Mouse (Mus musculus): Measurements from ENCODE around the gene Retreg3. TPM values are rescaled to one million over a fixed set of nuclear protein-coding genes. Genes with fewer than 3 reads are reported as not detected.
"Not testable (repeated sequence)": the region's sequence is repeated elsewhere in the genome, so short reads cannot be mapped to it uniquely, and the experiment has no call there.

Retreg3 gene
- polyA plus RNA-seq, 1 experiment from 2014 or later = 19.2 TPM

DNA sequence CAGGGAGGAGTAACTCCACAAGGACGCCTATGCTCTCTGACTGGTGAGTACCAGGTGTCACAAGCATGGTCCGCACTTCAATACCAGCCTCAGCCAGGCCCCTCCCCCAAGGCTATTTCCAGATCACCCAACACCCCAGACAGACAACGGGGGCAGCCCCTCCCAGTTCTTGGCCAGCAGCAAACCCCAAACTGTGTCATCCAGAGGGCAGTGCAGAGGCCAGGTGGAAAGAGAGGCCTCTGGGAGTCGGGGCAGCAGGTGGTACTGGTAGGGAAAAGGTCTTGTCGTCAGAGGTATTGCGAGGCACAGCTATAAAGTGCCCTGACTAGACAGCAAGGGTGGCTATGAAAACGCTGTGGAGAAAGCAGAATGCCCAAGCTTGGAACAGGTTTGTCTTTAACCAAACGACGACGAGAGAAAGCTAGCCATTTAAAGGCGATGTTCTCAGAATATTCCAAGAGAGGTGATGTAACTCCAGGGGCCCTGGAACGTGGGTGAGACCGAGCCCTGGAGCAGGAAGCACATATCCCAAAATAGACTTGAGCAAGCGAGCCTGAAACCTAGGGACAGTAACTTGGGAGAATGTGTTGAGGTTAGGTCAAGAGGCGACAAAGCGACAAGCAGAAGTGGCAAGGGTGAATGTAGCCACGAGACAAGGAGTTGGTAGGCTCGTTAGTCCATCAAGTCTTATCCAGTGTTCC is 10.5 kb upstream of the Retreg3 start:
- Histone ChIP-seq H3K4me3 (no peak overlapping the region), H3K27ac (no peak overlapping the region), H3K27me3 (no peaks in the 10 kb centered on the region), H3K9me3 (peaks cover 9% of the 10 kb centered on the region; the same call in 1 of the 2 replicates), H3K9ac (no peak overlapping the region), H3K36me3 (peaks cover 18% of the 10 kb centered on the region), H3K4me2 (no peak overlapping the region), H3K4me1 (no peaks in the 10 kb centered on the region)
- ATAC-seq (ENCODE audit: insufficient number of reproducible peaks, insufficient read depth, low FRiP score, low TSS enrichment, low read depth) = no peak
- 48% methylated on average over 18 of the region's 18 CpGs for WGBS

DNA sequence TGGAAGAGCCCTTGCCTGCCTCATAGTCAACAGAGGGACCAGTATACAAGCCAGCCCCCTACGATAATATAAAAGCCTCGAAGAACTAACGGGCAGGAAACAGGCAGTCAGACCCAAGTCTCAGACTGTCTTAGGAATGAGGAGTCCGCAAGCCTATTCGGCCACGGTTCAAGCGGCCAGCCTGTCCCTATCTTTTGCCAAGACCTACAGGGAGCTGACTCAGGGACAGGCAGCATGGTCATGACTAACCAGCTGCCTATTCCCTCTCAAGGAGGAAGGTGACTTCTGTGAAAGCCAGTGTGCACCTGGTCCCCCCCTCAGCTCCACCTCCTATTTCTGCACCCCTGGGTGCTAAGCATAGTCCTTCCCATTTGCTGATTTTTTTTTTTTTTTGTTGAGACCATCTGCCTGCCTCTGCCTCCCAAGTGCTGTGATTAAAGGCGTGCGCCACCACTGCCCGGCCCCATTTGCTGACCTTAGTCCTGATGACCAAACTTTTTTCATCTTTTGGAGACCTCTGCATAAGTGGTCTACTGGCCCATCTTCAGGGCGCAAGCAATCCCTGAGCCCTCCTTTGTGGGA is 9.4 kb upstream of the Retreg3 start:
- no peak overlapping the region for H3K27ac ChIP-seq

GRCm38 (mm10) chr11:101127075-101127474 is 7.4 kb upstream of the Retreg3 start:
- Histone ChIP-seq H3K4me2 (no peak overlapping the region), H3K27me3 (no peaks in the 10 kb centered on the region), H3K36me3 (peaks cover 43% of the 10 kb centered on the region), H3K9ac (no peak overlapping the region), H3K4me1 (no peaks in the 10 kb centered on the region), H3K27ac (no peak overlapping the region), H3K9me3 (peaks cover 9% of the 10 kb centered on the region; the same call in 1 of the 2 replicates), H3K4me3 (no peak overlapping the region)
- no peak for ATAC-seq (ENCODE audit: insufficient number of reproducible peaks, insufficient read depth, low FRiP score, low TSS enrichment, low read depth)
- WGBS = 100% methylated on average over 1 of the region's 1 CpGs

More for the DNA sequence above, 9.4 kb upstream of the Retreg3 start:
- no peak overlapping the region for H3K9ac ChIP-seq
- ATAC-seq (ENCODE audit: insufficient number of reproducible peaks, insufficient read depth, low FRiP score, low TSS enrichment, low read depth) = no peak
- H3K4me2 ChIP-seq = no peak overlapping the region
- peaks cover 9% of the 10 kb centered on the region; the same call in 1 of the 2 replicates for H3K9me3 ChIP-seq
- no peaks in the 10 kb centered on the region for H3K27me3 ChIP-seq
- no peaks in the 10 kb centered on the region for H3K4me1 ChIP-seq
- H3K36me3 ChIP-seq = peaks cover 24% of the 10 kb centered on the region
- no peak overlapping the region for H3K4me3 ChIP-seq
- WGBS = 86% methylated on average over 11 of the region's 11 CpGs

DNA sequence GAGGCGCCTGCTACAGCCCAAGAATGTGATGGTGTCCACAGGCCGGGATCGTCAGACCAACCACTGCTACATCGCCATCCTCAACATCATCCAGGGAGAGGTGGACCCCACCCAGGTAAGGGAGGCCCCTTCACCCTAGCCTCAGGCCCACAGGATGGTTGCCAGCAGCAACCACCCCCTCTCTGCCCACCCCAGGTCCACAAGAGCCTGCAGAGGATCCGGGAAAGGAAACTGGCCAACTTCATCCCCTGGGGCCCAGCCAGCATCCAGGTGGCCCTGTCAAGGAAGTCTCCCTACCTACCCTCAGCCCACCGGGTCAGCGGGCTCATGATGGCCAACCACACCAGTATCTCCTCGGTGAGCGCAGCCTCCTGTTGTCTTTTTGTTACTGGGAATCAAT is 5.3 kb upstream of the Retreg3 start:
- H3K27ac ChIP-seq; H3K9ac ChIP-seq; ATAC-seq (ENCODE audit: insufficient number of reproducible peaks, insufficient read depth, low FRiP score, low TSS enrichment, low read depth); H3K9me3 ChIP-seq; H3K27me3 ChIP-seq; H3K4me2 ChIP-seq; H3K4me3 ChIP-seq: not testable (repeated sequence)
- 94% methylated on average over 9 of the region's 9 CpGs for WGBS
- peaks cover 12% of the 10 kb centered on the region for H3K4me1 ChIP-seq
- peaks cover 43% of the 10 kb centered on the region for H3K36me3 ChIP-seq

DNA sequence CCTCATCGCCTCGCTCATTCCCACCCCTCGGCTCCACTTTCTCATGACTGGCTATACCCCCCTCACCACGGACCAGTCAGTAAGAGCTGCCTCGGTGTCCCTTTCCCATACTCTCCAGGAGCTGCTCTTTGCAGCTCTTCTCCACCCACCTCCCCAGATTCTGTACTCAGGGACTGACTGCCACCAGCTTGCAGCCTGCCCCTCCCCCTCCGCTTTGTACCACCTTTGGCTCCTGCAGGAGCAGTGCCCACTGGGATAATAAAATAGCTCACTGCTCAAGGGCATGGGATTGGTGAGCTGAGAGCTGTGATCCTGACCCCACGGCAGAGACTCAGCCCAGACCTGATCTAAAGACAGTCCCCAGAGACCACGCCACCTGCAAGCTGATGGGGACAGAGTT is 4.8 kb upstream of the Retreg3 start:
- Histone ChIP-seq H3K36me3 (peaks cover 43% of the 10 kb centered on the region), H3K4me1 (peaks cover 12% of the 10 kb centered on the region)
- not testable (repeated sequence) for H3K9me3 ChIP-seq; H3K4me3 ChIP-seq; ATAC-seq (ENCODE audit: insufficient number of reproducible peaks, insufficient read depth, low FRiP score, low TSS enrichment, low read depth); H3K27me3 ChIP-seq; H3K27ac ChIP-seq; H3K4me2 ChIP-seq; H3K9ac ChIP-seq
- WGBS = 94% methylated on average over 8 of the region's 8 CpGs

GRCm38 (mm10) chr11:101120545-101121188 is 974 bp upstream of the Retreg3 start:
- Histone ChIP-seq H3K27me3 (no peaks in the 10 kb centered on the region), H3K36me3 (peaks cover 42% of the 10 kb centered on the region), H3K4me1 (peaks cover 28% of the 10 kb centered on the region), H3K9me3 (no peaks in the 10 kb centered on the region), H3K27ac (peak overlapping the region; percentile 91), H3K4me2 (peak overlapping the region; percentile 95), H3K9ac (peak overlapping the region; percentile 96), H3K4me3 (peak overlapping the region; percentile 98)
- ATAC-seq (ENCODE audit: insufficient number of reproducible peaks, insufficient read depth, low FRiP score, low TSS enrichment, low read depth) = no peak
- WGBS = 20% methylated on average over 19 of the region's 19 CpGs

DNA sequence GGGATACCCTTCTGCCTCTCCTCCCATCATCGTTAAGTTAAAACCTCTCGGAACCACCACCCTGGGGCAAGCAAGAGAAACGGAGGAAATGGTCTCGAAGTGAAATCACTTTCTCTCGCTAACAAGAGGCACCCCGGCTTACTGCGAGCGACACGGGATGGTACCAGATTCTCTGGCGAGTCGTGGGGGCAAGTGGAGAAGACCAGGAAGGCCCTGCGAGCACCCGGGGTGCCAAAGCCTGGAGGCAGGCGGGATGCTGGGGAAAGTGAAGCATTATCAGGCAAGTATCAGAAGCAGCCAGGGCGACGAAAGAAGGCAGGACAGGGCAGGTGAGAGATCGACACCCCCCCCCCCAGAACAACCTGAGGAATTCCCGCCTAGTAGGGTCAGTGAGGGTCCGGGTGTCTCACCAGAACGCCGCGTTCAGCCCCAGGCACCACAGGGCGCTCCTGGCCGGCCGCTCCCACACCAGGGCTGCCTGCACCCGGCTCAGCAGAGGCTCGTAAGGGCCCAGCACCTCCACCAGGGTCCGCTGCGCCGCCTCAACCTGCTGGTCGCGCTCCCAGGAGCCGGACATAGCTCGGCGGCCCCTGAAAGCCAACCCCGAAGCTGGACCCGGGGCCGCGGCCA is 447 bp downstream of the Retreg3 start:
- peak overlapping the region; percentile 98 for H3K4me3 ChIP-seq
- peaks cover 28% of the 10 kb centered on the region for H3K4me1 ChIP-seq
- H3K27me3 ChIP-seq = no peaks in the 10 kb centered on the region
- peak overlapping the region; percentile 78 for H3K27ac ChIP-seq
- under 1% methylated on average over 39 of the region's 39 CpGs for WGBS
- peak; percentile 70 for ATAC-seq (ENCODE audit: insufficient number of reproducible peaks, insufficient read depth, low FRiP score, low TSS enrichment, low read depth)
- peaks cover 31% of the 10 kb centered on the region for H3K36me3 ChIP-seq
- H3K9ac ChIP-seq = peak overlapping the region; percentile 96
- H3K4me2 ChIP-seq = peak overlapping the region; percentile 95
- no peaks in the 10 kb centered on the region for H3K9me3 ChIP-seq

DNA sequence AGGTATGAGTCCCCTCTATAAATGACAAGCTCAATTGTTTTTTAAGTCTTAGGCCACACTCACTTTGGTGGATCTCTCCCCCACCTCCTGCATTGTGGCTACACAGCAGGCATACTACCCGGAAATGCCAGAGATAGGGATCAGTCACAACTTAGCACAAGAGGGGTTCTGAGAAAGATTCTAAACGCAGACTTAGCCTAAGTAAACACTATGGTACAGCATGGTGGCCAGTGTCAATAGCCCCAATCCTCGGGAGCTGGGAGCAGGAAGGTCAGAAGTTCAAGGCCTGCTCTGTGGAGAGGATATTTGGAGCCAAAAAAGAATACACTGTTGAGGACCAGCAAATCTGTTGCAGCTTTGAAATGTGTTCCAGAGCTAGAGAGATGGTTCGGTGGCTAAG is 1.6 kb downstream of the Retreg3 start:
- Histone ChIP-seq H3K4me2 (peak overlapping the region; percentile 95), H3K9ac (peak overlapping the region; percentile 96), H3K36me3 (peaks cover 21% of the 10 kb centered on the region), H3K27ac (no peak overlapping the region), H3K27me3 (no peaks in the 10 kb centered on the region), H3K9me3 (no peaks in the 10 kb centered on the region), H3K4me1 (peaks cover 28% of the 10 kb centered on the region), H3K4me3 (peak overlapping the region; percentile 98)
- 35% methylated on average over 4 of the region's 4 CpGs for WGBS
- no peak for ATAC-seq (ENCODE audit: insufficient number of reproducible peaks, insufficient read depth, low FRiP score, low TSS enrichment, low read depth)

DNA sequence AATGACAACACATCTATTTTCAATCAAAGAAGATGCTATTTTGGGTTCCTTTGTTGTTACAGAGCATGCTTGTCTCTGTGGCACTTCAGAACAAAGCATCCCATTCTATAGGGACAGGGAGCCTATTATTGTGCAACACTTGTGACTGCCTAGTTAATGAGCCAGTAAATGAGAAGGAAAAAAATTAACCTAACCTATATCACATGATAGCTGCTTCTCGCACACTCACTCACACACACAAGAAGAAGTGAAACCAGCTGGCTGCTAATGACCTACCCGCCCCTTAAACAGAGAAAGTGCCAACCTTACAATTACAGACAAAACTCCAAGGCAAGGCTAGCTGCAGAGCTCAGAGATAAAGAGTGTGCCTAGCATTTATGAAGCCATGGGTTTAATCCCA is 4.1 kb downstream of the Retreg3 start:
- Histone ChIP-seq H3K4me1 (peaks cover 18% of the 10 kb centered on the region), H3K27me3 (no peaks in the 10 kb centered on the region), H3K4me3 (no peak overlapping the region), H3K36me3 (peaks cover 12% of the 10 kb centered on the region), H3K27ac (no peak overlapping the region), H3K9me3 (no peaks in the 10 kb centered on the region), H3K9ac (peak overlapping the region; percentile 12; the same call in 1 of the 2 replicates), H3K4me2 (no peak overlapping the region)
- WGBS = 62% methylated on average over 2 of the region's 2 CpGs
- no peak for ATAC-seq (ENCODE audit: insufficient number of reproducible peaks, insufficient read depth, low FRiP score, low TSS enrichment, low read depth)

DNA sequence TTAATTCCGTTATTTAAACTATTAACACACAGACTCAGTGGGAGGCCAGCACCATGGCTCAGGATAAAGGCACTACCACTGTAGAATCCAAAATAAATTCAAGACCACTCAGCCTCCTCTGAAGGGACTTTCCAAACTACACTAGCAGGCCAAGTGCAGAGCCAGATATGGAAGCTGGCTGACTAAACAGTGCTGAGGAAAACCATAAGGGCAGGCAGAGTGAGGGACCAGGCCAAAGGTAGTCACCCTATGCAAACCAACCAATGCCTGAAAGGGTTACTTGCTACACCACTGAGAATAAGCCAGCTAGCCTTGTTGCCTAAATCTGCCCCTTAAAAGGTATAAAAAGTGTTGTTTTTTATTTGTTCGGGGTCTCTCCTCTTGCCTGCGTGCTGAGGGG is 7.5 kb downstream of the Retreg3 start:
- no peaks in the 10 kb centered on the region for H3K9me3 ChIP-seq
- H3K27ac ChIP-seq = no peak overlapping the region
- H3K27me3 ChIP-seq = no peaks in the 10 kb centered on the region
- H3K4me1 ChIP-seq = peaks cover 3% of the 10 kb centered on the region; the same call in 1 of the 2 replicates
- peaks cover 11% of the 10 kb centered on the region for H3K36me3 ChIP-seq
- H3K4me2 ChIP-seq = no peak overlapping the region
- WGBS = 94% methylated on average over 3 of the region's 3 CpGs
- H3K9ac ChIP-seq = 0 out of 2 replicates have a peak overlapping the region, but pooled peaks have one; percentile 27
- no peak for ATAC-seq (ENCODE audit: insufficient number of reproducible peaks, insufficient read depth, low FRiP score, low TSS enrichment, low read depth)
- no peak overlapping the region for H3K4me3 ChIP-seq

DNA sequence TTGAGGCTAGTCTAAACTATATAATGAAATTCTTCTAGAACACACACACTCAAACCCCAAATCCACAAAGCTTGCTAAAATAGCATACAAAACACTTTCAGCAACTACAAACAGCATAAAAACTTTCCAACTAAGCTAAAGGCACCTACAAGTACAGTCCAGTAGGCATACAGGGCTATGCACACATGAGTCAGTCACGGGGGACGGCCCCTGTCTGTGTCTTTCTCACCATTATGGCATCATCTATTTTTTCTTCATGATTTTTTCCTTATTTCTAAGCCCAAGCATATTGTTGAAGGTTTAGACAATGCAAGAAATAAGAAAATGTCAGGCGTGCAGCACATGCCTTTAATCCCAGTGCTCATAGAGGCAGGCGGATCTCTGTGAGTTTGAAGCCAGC is 8.5 kb downstream of the Retreg3 start:
- H3K9me3 ChIP-seq = no peaks in the 10 kb centered on the region
- H3K36me3 ChIP-seq = 0 out of 2 replicates have a peak, but pooled peaks cover 3% of the 10 kb centered on the region
- no peak overlapping the region for H3K4me2 ChIP-seq
- no peaks in the 10 kb centered on the region for H3K4me1 ChIP-seq
- 90% methylated on average over 4 of the region's 4 CpGs for WGBS
- H3K9ac ChIP-seq = no peak overlapping the region
- H3K27me3 ChIP-seq = no peaks in the 10 kb centered on the region
- H3K27ac ChIP-seq = no peak overlapping the region
- no peak overlapping the region for H3K4me3 ChIP-seq
- ATAC-seq (ENCODE audit: insufficient number of reproducible peaks, insufficient read depth, low FRiP score, low TSS enrichment, low read depth) = no peak

All from embryonic facial prominence, embryonic 13.5 days (tissue).